Mouse (Mus musculus) lung, postnatal 0 days (tissue): ENCODE data around the gene Igf2r. TPM values are rescaled to one million over a fixed set of nuclear protein-coding genes. Genes with fewer than 3 reads are reported as not detected.

ENCODE experiments used
- ATAC-seq: fragments of 200-750 bp; cut with Nextera tagmentation; 2 replicates; pipeline ENCODE4 v1.8.0; 2017; ENCODE audit warnings: moderate library complexity
- DNase-seq: peaks from one replicate; pipeline ENCODE4 v3.0.0-alpha.2; 2016; ENCODE audit warnings: low spot score
- H3K27ac ChIP-seq: fragments of 300-500 bp; sonication (generic); 2 replicates; pipeline ENCODE4 v1.5.1; 2014; ENCODE audit warnings: antibody characterized with exemption, mild to moderate bottlenecking, low read length, mixed read lengths
- H3K27me3 ChIP-seq: fragments of 300-500 bp; sonication (generic); replicated peaks from 2 replicates; pipeline ENCODE4 v1.6.1; 2014; ENCODE audit warnings: low read length, mixed read lengths; ENCODE audit not compliant: insufficient read depth
- H3K36me3 ChIP-seq: fragments of 300-500 bp; sonication (generic); 2 replicates; pipeline ENCODE4 v1.6.1; 2014; ENCODE audit warnings: low read length, mixed read lengths; ENCODE audit not compliant: insufficient read depth
- H3K4me1 ChIP-seq: fragments of 300-500 bp; sonication (generic); 2 replicates; pipeline ENCODE4 v1.6.1; 2014; ENCODE audit warnings: antibody characterized with exemption, low read depth, low read length, mixed read lengths; ENCODE audit not compliant: insufficient read depth
- H3K4me2 ChIP-seq: fragments of 300-500 bp; sonication (generic); replicated peaks from 2 replicates; pipeline ENCODE4 v1.6.1; 2014; ENCODE audit warnings: low read depth, mild to moderate bottlenecking, low read length, moderate library complexity, mixed read lengths
- H3K4me3 ChIP-seq: fragments of 300-500 bp; sonication (generic); 2 replicates; pipeline ENCODE4 v1.5.1; 2014; ENCODE audit warnings: low read depth, low read length
- H3K9ac ChIP-seq: fragments of 300-500 bp; sonication (generic); replicated peaks from 2 replicates; pipeline ENCODE4 v1.6.1; 2014; ENCODE audit warnings: low read depth, mild to moderate bottlenecking
- H3K9me3 ChIP-seq: fragments of 300-500 bp; sonication (generic); 2 replicates; pipeline ENCODE4 v1.6.1; 2016; ENCODE audit warnings: low read length, mixed read lengths
- CTCF ChIP-seq: IDR thresholded peaks from 2 replicates; pipeline ENCODE4 v1.5.1; 2016; ENCODE audit warnings: antibody characterized with exemption, mild to moderate bottlenecking
- EP300 ChIP-seq: IDR thresholded peaks from 2 replicates; pipeline ENCODE4 v1.6.1; 2016; ENCODE audit warnings: antibody characterized with exemption, mild to moderate bottlenecking, control low read depth
- whole genome bisulfite sequencing: fragments of 180-500 bp; shearing (Covaris S2); extraction: QIAGEN DNeasy Blood & Tissue Kit; methylation state at CpG from one replicate; pipeline ENCODE4 v1.1.7; 2014; 5-methylcytosine and 5-hydroxymethylcytosine counted together
- polyA plus RNA-seq: library from polyadenylated mRNA; unstranded; fragments of >200 nt; fragmentation: Nextera tagmentation; extraction: Ambion mirVana; gene quantifications from 2 replicates; pipeline ENCODE4 v1.2.1, GENCODE M21; 2015

Igf2r gene
- polyA plus RNA-seq, 1 experiment from 2014 or later = 26.7 TPM

- Histone ChIP-seq H3K36me3 (peaks cover 27% of the 10 kb centered on the region; the same call in 1 of the 2 replicates), H3K27me3 (no peaks in the 10 kb centered on the region), H3K4me3 (no peak overlapping the region), H3K9ac (no peak overlapping the region), H3K4me2 (no peak overlapping the region), H3K27ac (no peak overlapping the region), H3K9me3 (no peaks in the 10 kb centered on the region), H3K4me1 (no peaks in the 10 kb centered on the region)
- DNase-seq (no peak), ATAC-seq (peak; percentile 14; the same call in 1 of the 2 replicates)
- 46% methylated on average over 5 of the region's 5 CpGs for WGBS
- TF ChIP-seq EP300 = no peak
- TF ChIP-seq CTCF = peak; percentile 62
These were observed 55.3 kb downstream of the Igf2r start for GRCm38 (mm10) chr17:12714080-12714561.

- 74% methylated on average over 3 of the region's 3 CpGs for WGBS
- Histone ChIP-seq H3K4me1 (no peaks in the 10 kb centered on the region), H3K27ac (no peak overlapping the region), H3K9me3 (no peaks in the 10 kb centered on the region), H3K4me2 (no peak overlapping the region), H3K4me3 (no peak overlapping the region), H3K9ac (no peak overlapping the region), H3K27me3 (no peaks in the 10 kb centered on the region), H3K36me3 (peaks cover 33% of the 10 kb centered on the region; the same call in 1 of the 2 replicates)
- no peak for DNase-seq
- no peak for ATAC-seq
- TF ChIP-seq EP300 (no peak), CTCF (0 out of 2 replicates have a peak, but pooled peaks have one; percentile 10)
These were observed 56.5 kb downstream of the Igf2r start for GRCm38 (mm10) chr17:12712993-12713392.

DNA sequence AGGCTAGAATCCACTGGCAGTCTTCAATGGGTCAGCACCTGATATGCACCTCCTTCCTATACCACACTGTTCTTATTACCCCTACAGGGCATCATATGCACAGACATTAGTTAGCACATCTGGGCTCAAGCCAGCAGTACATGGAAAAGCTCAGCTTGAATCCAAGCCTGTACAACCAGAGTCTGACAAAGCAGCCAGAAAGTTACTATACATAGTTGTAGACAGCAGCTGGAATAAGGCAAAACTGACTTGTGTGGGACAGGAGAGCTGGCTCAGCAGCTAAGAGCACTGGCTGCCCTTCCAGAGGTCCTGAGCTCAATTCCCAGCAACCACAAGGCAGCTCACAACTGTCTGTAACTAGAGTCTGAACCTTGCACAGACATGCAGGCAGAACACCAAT, 57.3 kb downstream of the Igf2r start:
- ATAC-seq (no peak), DNase-seq (no peak)
- peaks cover 33% of the 10 kb centered on the region; the same call in 1 of the 2 replicates for H3K36me3 ChIP-seq
- H3K27ac ChIP-seq = no peak overlapping the region
- no peak for TF ChIP-seq CTCF
- TF ChIP-seq EP300 = no peak
- no peaks in the 10 kb centered on the region for H3K27me3 ChIP-seq
- no peak overlapping the region for H3K4me3 ChIP-seq
- no peaks in the 10 kb centered on the region for H3K9me3 ChIP-seq
- no peak overlapping the region for H3K9ac ChIP-seq
- no peaks in the 10 kb centered on the region for H3K4me1 ChIP-seq
- no peak overlapping the region for H3K4me2 ChIP-seq

GRCm38 (mm10) chr17:12710976-12711375, 58.5 kb downstream of the Igf2r start:
- Histone ChIP-seq H3K27me3 (no peaks in the 10 kb centered on the region), H3K36me3 (peaks cover 33% of the 10 kb centered on the region; the same call in 1 of the 2 replicates), H3K9ac (no peak overlapping the region), H3K4me2 (no peak overlapping the region), H3K9me3 (no peaks in the 10 kb centered on the region), H3K27ac (no peak overlapping the region), H3K4me3 (no peak overlapping the region), H3K4me1 (peaks cover 4% of the 10 kb centered on the region; the same call in 1 of the 2 replicates)
- DNase-seq = no peak
- WGBS = 94% methylated on average over 2 of the region's 2 CpGs
- no peak for ATAC-seq
- no peak for TF ChIP-seq CTCF
- no peak for TF ChIP-seq EP300

DNA sequence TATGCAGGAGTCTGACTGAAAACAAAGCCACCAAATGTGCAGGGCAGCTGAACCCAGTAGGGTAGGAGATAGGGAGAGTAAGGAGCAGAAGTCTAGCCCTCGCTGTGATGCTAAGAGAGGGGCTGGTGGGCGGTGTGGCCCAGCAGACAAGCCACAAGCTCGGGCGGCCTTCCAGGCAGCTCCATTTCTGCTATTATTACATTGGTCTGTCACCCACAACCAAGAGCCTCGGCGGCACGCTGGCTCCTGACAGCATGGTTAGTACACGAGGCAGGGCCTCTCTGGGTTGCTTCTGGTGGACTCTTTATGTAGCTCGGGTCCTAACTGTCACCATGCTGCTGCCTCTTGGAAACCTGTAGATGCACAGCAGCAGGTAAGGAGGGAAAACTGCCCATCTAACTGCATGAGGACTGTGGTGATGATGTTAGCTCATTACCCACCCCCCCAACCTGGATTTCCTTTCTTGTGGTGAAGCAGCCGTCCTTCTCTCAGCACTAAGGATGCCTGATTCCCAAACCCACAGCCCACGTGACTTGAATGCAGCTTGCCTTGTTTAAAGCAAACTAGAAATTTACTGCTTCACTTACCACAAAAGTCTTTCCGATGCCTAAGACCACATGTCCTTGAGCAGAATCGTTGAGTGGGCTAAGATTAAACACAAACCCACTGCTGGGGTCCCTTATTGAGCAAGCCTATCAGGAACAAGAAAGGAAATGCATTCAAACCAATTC, 59.2 kb downstream of the Igf2r start:
- no peaks in the 10 kb centered on the region for H3K9me3 ChIP-seq
- H3K36me3 ChIP-seq = peaks cover 33% of the 10 kb centered on the region; the same call in 1 of the 2 replicates
- TF ChIP-seq EP300 (no peak), CTCF (no peak)
- WGBS = 78% methylated on average over 13 of the region's 13 CpGs
- no peaks in the 10 kb centered on the region for H3K27me3 ChIP-seq
- H3K9ac ChIP-seq = no peak overlapping the region
- H3K4me2 ChIP-seq = no peak overlapping the region
- H3K4me1 ChIP-seq = peaks cover 4% of the 10 kb centered on the region; the same call in 1 of the 2 replicates
- no peak for DNase-seq
- ATAC-seq = no peak
- no peak overlapping the region for H3K27ac ChIP-seq
- H3K4me3 ChIP-seq = no peak overlapping the region

DNA sequence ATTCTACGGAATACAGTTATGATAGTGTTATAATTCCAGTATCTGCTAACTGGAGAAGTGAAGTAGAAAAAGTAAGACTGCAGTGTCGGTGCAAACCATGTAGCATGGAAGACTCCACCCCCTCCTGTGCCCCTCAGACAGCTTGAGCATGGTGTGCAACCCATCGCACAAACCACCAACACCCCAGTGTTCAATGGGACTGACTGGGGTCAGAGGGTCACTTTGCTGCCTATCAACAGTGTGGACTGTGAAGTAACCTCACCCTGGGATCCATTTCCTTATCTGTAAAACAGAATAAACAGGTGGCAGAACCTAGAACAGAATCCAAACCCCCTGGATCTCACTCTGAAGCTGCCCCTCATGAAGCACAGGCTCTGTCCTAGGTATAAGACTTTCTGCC, 61.1 kb downstream of the Igf2r start:
- Histone ChIP-seq H3K4me2 (no peak overlapping the region), H3K9me3 (no peaks in the 10 kb centered on the region), H3K9ac (no peak overlapping the region), H3K27ac (no peak overlapping the region), H3K27me3 (no peaks in the 10 kb centered on the region), H3K36me3 (peaks cover 33% of the 10 kb centered on the region; the same call in 1 of the 2 replicates), H3K4me3 (no peak overlapping the region), H3K4me1 (peaks cover 4% of the 10 kb centered on the region; the same call in 1 of the 2 replicates)
- no peak for TF ChIP-seq EP300
- no peak for TF ChIP-seq CTCF
- WGBS = 76% methylated on average over 3 of the region's 3 CpGs
- DNase-seq (no peak), ATAC-seq (no peak)
